Mouse (Mus musculus) CH12.LX (cell line): ENCODE data around the gene Ramp2. TPM values are rescaled to one million over a fixed set of nuclear protein-coding genes. Genes with fewer than 3 reads are reported as not detected.

ENCODE experiments used
- DNase-seq: peaks from one replicate; pipeline ENCODE4 v3.0.0-alpha.2; 2013; ENCODE audit errors: extremely low read depth
- H3K27ac ChIP-seq: 2 replicates; pipeline ENCODE4 v1.5.1; 2012; ENCODE audit warnings: low read depth, mild to moderate bottlenecking, control low read depth, moderate library complexity; ENCODE audit not compliant: insufficient read depth
- H3K27me3 ChIP-seq: replicated peaks from 2 replicates; pipeline ENCODE3; 2012; ENCODE audit warnings: inconsistent platforms
- H3K36me3 ChIP-seq, 2 experiments: replicated peaks in 1 of 2; 2 replicates each; pipeline versions ENCODE3 to v1.6.1; 2012; ENCODE audit warnings: inconsistent platforms in 1 of 2, low read length in 1 of 2, mild to moderate bottlenecking in 1 of 2, mixed read lengths in 1 of 2, moderate library complexity in 1 of 2; ENCODE audit not compliant: control insufficient read depth in 1 of 2, insufficient read depth in 1 of 2
- H3K4me1 ChIP-seq, 2 experiments: 2 replicates each; pipeline ENCODE4 v1.6.1; 2012; ENCODE audit warnings: inconsistent platforms in 1 of 2, moderate library complexity in 1 of 2; ENCODE audit not compliant: insufficient read depth in 2 of 2, control insufficient read depth in 1 of 2
- H3K4me2 ChIP-seq: 2 replicates; pipeline ENCODE4 v1.6.1; 2012; ENCODE audit warnings: low read depth, mild to moderate bottlenecking, control low read depth; ENCODE audit not compliant: poor library complexity, insufficient read depth, severe bottlenecking
- H3K4me3 ChIP-seq, 3 experiments: fragments of 150-350 bp in 1 of 3; sonication (generic) in 1 of 3; replicated peaks in 1 of 3; 2 replicates each; pipeline versions ENCODE3 to v1.5.1; 2011 to 2012; ENCODE audit warnings: low read depth in 2 of 3, low read length in 2 of 3, mild to moderate bottlenecking in 2 of 3, moderate library complexity in 2 of 3, control low read depth in 1 of 3, improper control_type of control experiment in 1 of 3, inconsistent platforms in 1 of 3, mixed read lengths in 1 of 3; ENCODE audit not compliant: poor library complexity in 1 of 3
- H3K79me2 ChIP-seq: replicated peaks from 2 replicates; pipeline ENCODE4 v1.6.1; 2012; ENCODE audit warnings: mild to moderate bottlenecking, moderate library complexity; ENCODE audit not compliant: control insufficient read depth, poor library complexity, insufficient read depth, severe bottlenecking; ENCODE audit errors: extremely low read depth
- H3K9ac ChIP-seq: 2 replicates; pipeline ENCODE4 v1.6.1; 2012; ENCODE audit warnings: low read depth, mild to moderate bottlenecking, control low read depth, moderate library complexity; ENCODE audit not compliant: insufficient read depth
- H3K9me3 ChIP-seq: replicated peaks from 2 replicates; pipeline ENCODE3; 2012; ENCODE audit warnings: low read length, inconsistent platforms, mixed read lengths
- BHLHE40 ChIP-seq: IDR thresholded peaks from 2 replicates; pipeline ENCODE4 v1.6.1; 2011; ENCODE audit warnings: mild to moderate bottlenecking, low read depth, low read length, improper control_type of control experiment
- CHD2 ChIP-seq: IDR thresholded peaks from 2 replicates; pipeline ENCODE4 v1.6.1; 2011; ENCODE audit warnings: low read length, improper control_type of control experiment
- CTCF ChIP-seq, 2 experiments: IDR thresholded peaks in 1 of 2; conservative IDR thresholded peaks in 1 of 2; 2 replicates each; pipeline ENCODE4 v1.5.1; 2011 to 2012; ENCODE audit warnings: low read depth in 2 of 2, low read length in 2 of 2, improper control_type of control experiment in 1 of 2, inconsistent platforms in 1 of 2, mild to moderate bottlenecking in 1 of 2, moderate library complexity in 1 of 2
- E2F4 ChIP-seq: IDR thresholded peaks from 2 replicates; pipeline ENCODE4 v1.6.1; 2011; ENCODE audit warnings: low read depth, low read length, improper control_type of control experiment; ENCODE audit not compliant: insufficient replicate concordance
- ELF1 ChIP-seq: IDR thresholded peaks from 2 replicates; pipeline ENCODE4 v1.6.1; 2014; ENCODE audit warnings: low read depth, mild to moderate bottlenecking, inconsistent platforms, low read length, improper control_type of control experiment
- HCFC1 ChIP-seq: IDR thresholded peaks from 2 replicates; pipeline ENCODE4 v1.6.1; 2012; ENCODE audit warnings: low read depth, mild to moderate bottlenecking, inconsistent platforms, low read length, improper control_type of control experiment
- IRF4 ChIP-seq: IDR thresholded peaks from 2 replicates; pipeline ENCODE4 v1.6.1; 2014; ENCODE audit warnings: low read depth, mild to moderate bottlenecking, inconsistent platforms, low read length, improper control_type of control experiment
- MAX ChIP-seq: IDR thresholded peaks from 2 replicates; pipeline ENCODE4 v1.6.1; 2011; ENCODE audit warnings: low read length, improper control_type of control experiment
- MAZ ChIP-seq: IDR thresholded peaks from 2 replicates; pipeline ENCODE4 v1.6.1; 2012; ENCODE audit warnings: low read depth, mild to moderate bottlenecking, inconsistent platforms, low read length, improper control_type of control experiment, moderate library complexity
- MEF2A ChIP-seq: IDR thresholded peaks from 2 replicates; pipeline ENCODE4 v1.6.1; 2014; ENCODE audit warnings: low read depth, mild to moderate bottlenecking, inconsistent platforms, low read length, improper control_type of control experiment, borderline replicate concordance
- MXI1 ChIP-seq: IDR thresholded peaks from 2 replicates; pipeline ENCODE4 v1.6.1; 2011; ENCODE audit warnings: mild to moderate bottlenecking, low read depth, low read length, improper control_type of control experiment
- MYC ChIP-seq: IDR thresholded peaks from 2 replicates; pipeline ENCODE4 v1.6.1; 2011; ENCODE audit warnings: low read depth, mild to moderate bottlenecking, improper control_type of control experiment, low read length
- NELFE ChIP-seq: IDR thresholded peaks from 2 replicates; pipeline ENCODE4 v1.6.1; 2011; ENCODE audit warnings: low read depth, low read length, improper control_type of control experiment
- NRF1 ChIP-seq: IDR thresholded peaks from 2 replicates; pipeline ENCODE4 v1.6.1; 2014; ENCODE audit warnings: low read depth, mild to moderate bottlenecking, inconsistent platforms, low read length, improper control_type of control experiment, moderate library complexity
- PAX5 ChIP-seq: IDR thresholded peaks from 2 replicates; pipeline ENCODE4 v1.6.1; 2012; ENCODE audit warnings: low read length, inconsistent platforms, mixed read lengths
- POLR2A ChIP-seq: IDR thresholded peaks from 2 replicates; pipeline ENCODE4 v1.6.1; 2011; ENCODE audit warnings: low read depth, mild to moderate bottlenecking, improper control_type of control experiment, low read length
- RAD21 ChIP-seq: IDR thresholded peaks from 2 replicates; pipeline ENCODE4 v1.6.1; 2011; ENCODE audit warnings: low read depth, mild to moderate bottlenecking, low read length, improper control_type of control experiment, moderate library complexity
- RCOR1 ChIP-seq: conservative IDR thresholded peaks from 2 replicates; pipeline ENCODE4 v1.6.1; 2012; ENCODE audit warnings: low read depth, mild to moderate bottlenecking, inconsistent platforms, low read length, improper control_type of control experiment
- SIN3A ChIP-seq: IDR thresholded peaks from 2 replicates; pipeline ENCODE4 v1.6.1; 2012; ENCODE audit warnings: low read length, improper control_type of control experiment, inconsistent platforms
- SMC3 ChIP-seq: IDR thresholded peaks from 2 replicates; pipeline ENCODE4 v1.6.1; 2011; ENCODE audit warnings: low read depth, low read length, improper control_type of control experiment
- TBP ChIP-seq: conservative IDR thresholded peaks from 2 replicates; pipeline ENCODE4 v1.6.1; 2011; ENCODE audit warnings: low read depth, low read length, improper control_type of control experiment
- TCF12 ChIP-seq: IDR thresholded peaks from 2 replicates; pipeline ENCODE4 v1.6.1; 2014; ENCODE audit warnings: low read depth, mild to moderate bottlenecking, inconsistent platforms, low read length, improper control_type of control experiment
- UBTF ChIP-seq: IDR thresholded peaks from 2 replicates; pipeline ENCODE4 v1.6.1; 2012; ENCODE audit warnings: low read depth, mild to moderate bottlenecking, inconsistent platforms, low read length, improper control_type of control experiment, moderate library complexity
- USF2 ChIP-seq: conservative IDR thresholded peaks from 2 replicates; pipeline ENCODE4 v1.6.1; 2011; ENCODE audit warnings: low read depth, low read length, improper control_type of control experiment
- ZC3H11A ChIP-seq: IDR thresholded peaks from 2 replicates; pipeline ENCODE4 v1.6.1; 2012; ENCODE audit warnings: low read depth, mild to moderate bottlenecking, inconsistent platforms, low read length, improper control_type of control experiment
- ZMIZ1 ChIP-seq: IDR thresholded peaks from 2 replicates; pipeline ENCODE4 v1.6.1; 2012; ENCODE audit warnings: low read depth, mild to moderate bottlenecking, inconsistent platforms, low read length, improper control_type of control experiment
- ZNF384 ChIP-seq: IDR thresholded peaks from 2 replicates; pipeline ENCODE4 v1.6.1; 2012; ENCODE audit warnings: low read depth, low read length, improper control_type of control experiment, inconsistent platforms
- dilution Hi-C: fragments of 300-500 bp; cut with MboI; formaldehyde crosslinking; loops from 2 replicates; pipeline ENCODE4 v1.14.3; 2020; ENCODE audit warnings: low sequenced_read_pairs; ENCODE audit not compliant: extremely low pct_unique_long_range_greater_than_20kb, extremely low pct_ligation_motif_present
- in situ Hi-C: fragments of 300-500 bp; cut with MboI; formaldehyde crosslinking; loops from 3 replicates; pipeline ENCODE4 v1.14.3; 2019; ENCODE audit warnings: low sequenced_read_pairs, low pct_ligation_motif_present, low pct_unique_long_range_greater_than_20kb, mixed read lengths
- polyA plus RNA-seq: library from polyadenylated mRNA; unstranded; fragments of >175 nt; gene quantifications from 2 replicates; pipeline ENCODE4 v1.2.1, GENCODE M21; 2012; ENCODE audit warnings: low read depth; ENCODE audit not compliant: insufficient read length
- total RNA-seq, 2 experiments: library from RNA; depleted of rRNA; stranded (reverse); fragments of 300-350 nt in 1 of 2; fragments of >200 nt in 1 of 2; gene quantifications; 2 replicates each; pipeline ENCODE4 v1.2.3; 2012 to 2014

Ramp2 gene
- total and polyA plus RNA-seq, 3 experiments, result 0.26 to 1.3 (median 0.33) TPM

DNA sequence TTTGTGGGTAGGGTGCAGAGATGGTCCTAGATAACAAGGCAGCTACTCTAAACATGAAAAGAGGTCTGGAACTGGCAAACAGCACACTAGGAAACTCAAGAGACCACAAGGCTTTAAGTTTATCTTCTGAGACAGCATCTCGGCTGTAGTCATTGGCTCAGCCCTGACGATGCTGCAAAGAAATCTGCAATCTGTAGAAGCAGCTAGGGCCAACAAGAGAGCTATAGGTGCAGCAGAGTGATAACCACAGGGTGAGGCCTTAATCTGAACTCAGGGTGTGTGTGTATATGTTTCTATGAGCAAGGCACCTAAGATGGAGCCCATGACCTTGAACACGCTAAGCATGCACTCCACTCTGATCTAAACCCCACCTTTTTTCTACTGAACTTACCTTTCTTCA is 46.3 kb upstream of the Ramp2 start:
- H3K36me3 ChIP-seq, result peaks cover 48 to 87% of the 10 kb centered on the region in 2 experiments

DNA sequence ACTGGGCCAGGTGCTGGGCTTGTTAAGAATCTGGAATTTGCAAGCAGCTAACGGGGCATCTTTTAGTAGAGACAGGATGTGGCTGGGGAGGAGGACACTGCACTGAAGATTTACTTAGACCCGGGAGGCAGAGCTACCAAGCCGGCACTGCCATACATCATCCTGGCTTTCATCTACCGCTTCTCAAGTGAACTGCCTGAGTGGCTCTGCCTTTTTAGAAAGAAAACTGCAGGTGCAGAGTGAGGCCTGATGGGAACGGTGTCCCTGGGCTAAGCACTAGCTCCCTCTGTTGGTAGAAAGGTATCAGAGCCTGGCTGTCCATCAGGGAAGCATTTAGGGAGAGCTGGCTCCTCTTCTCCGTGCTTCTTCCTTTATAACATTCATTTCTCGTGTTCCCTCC is 44.8 kb upstream of the Ramp2 start:
- Histone ChIP-seq H3K27ac (no peak overlapping the region), H3K9ac (no peak overlapping the region), H3K4me2 (no peak overlapping the region), H3K4me1 (peaks cover 3 to 13% of the 10 kb centered on the region in 2 experiments; a peak in 3 of 4 replicates)
- dilution Hi-C loops, result no loop called here
- TF ChIP-seq ZMIZ1 (no peak), BHLHE40 (0 out of 2 replicates have a peak, but pooled peaks have one; percentile 33), CHD2 (no peak), TCF12 (peak; percentile 53), ZC3H11A (peak; percentile 50), USF2 (no peak), IRF4 (no peak), ZNF384 (peak; percentile 26; the same call in 1 of the 2 replicates), RAD21 (peak; percentile 94), E2F4 (no peak), POLR2A (0 out of 2 replicates have a peak, but pooled peaks have one; percentile 42), MXI1 (peak; percentile 9; the same call in 1 of the 2 replicates), TBP (no peak), MAZ (0 out of 2 replicates have a peak, but pooled peaks have one; percentile 32), MAX (peak; percentile 49; the same call in 1 of the 2 replicates), MYC (peak; percentile 72), RCOR1 (no peak), ELF1 (no peak), SMC3 (peak; percentile 95), MEF2A (peak; percentile 70; the same call in 1 of the 2 replicates), CTCF (conservative IDR thresholded peaks at IDR 0.05 in 1 of 2, IDR thresholded peaks at IDR 0.05 in 1 of 2; ENCODE audit: low read depth in 2 of 2, low read length in 2 of 2) (peak; percentile 87 to 97), HCFC1 (peak; percentile 47; the same call in 1 of the 2 replicates), NRF1 (0 out of 2 replicates have a peak, but pooled peaks have one; percentile 17), PAX5 (no peak), SIN3A (peak; percentile 56; the same call in 1 of the 2 replicates), UBTF (no peak)
- TF ChIP-seq, all 38 proteins: peak for 16
- Histone ChIP-seq H3K36me3 (peaks cover 51 to 88% of the 10 kb centered on the region in 2 experiments), H3K9me3 (no peaks in the 10 kb centered on the region), H3K27me3 (no peaks in the 10 kb centered on the region), H3K4me3 (no peak overlapping the region), H3K79me2 (no peaks in the 10 kb centered on the region)
- in situ Hi-C loops, result no loop called here
- DNase-seq, result peak; percentile 79

More for the DNA sequence above, 46.3 kb upstream of the Ramp2 start:
- H3K9me3 ChIP-seq, result no peaks in the 10 kb centered on the region
- DNase-seq, result no peak
- no peak overlapping the region for H3K9ac ChIP-seq
- H3K27ac ChIP-seq, result no peak overlapping the region
- H3K4me1 ChIP-seq, result peaks cover 14 to 27% of the 10 kb centered on the region in 2 experiments
- TF ChIP-seq RCOR1 (no peak), NELFE (no peak), USF2 (no peak), BHLHE40 (no peak), E2F4 (no peak)
- TF ChIP-seq, all 38 proteins: peak for 0
- in situ Hi-C loops, result no loop called here
- Histone ChIP-seq H3K4me2 (no peak overlapping the region), H3K27me3 (no peaks in the 10 kb centered on the region), H3K79me2 (no peaks in the 10 kb centered on the region), H3K4me3 (no peak overlapping the region)
- dilution Hi-C loops, result no loop called here
